Mouse (Mus musculus) midbrain, embryonic 16.5 days (tissue): ENCODE measurements around the gene Txnrd2. TPM values are rescaled to one million over a fixed set of nuclear protein-coding genes. Genes with fewer than 3 reads are reported as not detected.

ENCODE experiments used
- ATAC-seq: fragments of 200-750 bp; cut with Nextera tagmentation; 2 replicates; pipeline ENCODE4 v1.8.0; 2017; ENCODE audit warnings: moderate TSS enrichment
- H3K27ac ChIP-seq: fragments of 300-500 bp; sonication (generic); 2 replicates; pipeline ENCODE4 v1.5.1; 2014; ENCODE audit warnings: mild to moderate bottlenecking, low read length, mixed read lengths
- H3K27me3 ChIP-seq: fragments of 300-500 bp; sonication (generic); 2 replicates; pipeline ENCODE4 v1.6.1; 2014; ENCODE audit warnings: low read depth, low read length, mixed read lengths; ENCODE audit not compliant: control insufficient read depth, insufficient read depth
- H3K36me3 ChIP-seq: fragments of 300-500 bp; sonication (generic); 2 replicates; pipeline ENCODE4 v1.6.1; 2014; ENCODE audit warnings: mild to moderate bottlenecking, low read length, moderate library complexity, mixed read lengths; ENCODE audit not compliant: control insufficient read depth, insufficient read depth
- H3K4me1 ChIP-seq: fragments of 300-500 bp; sonication (generic); 2 replicates; pipeline ENCODE4 v1.6.1; 2014; ENCODE audit warnings: mild to moderate bottlenecking, low read length, mixed read lengths; ENCODE audit not compliant: control insufficient read depth, insufficient read depth
- H3K4me2 ChIP-seq: fragments of 300-500 bp; sonication (generic); 2 replicates; pipeline ENCODE4 v1.6.1; 2014; ENCODE audit warnings: mild to moderate bottlenecking, low read length, mixed read lengths
- H3K4me3 ChIP-seq: fragments of 300-500 bp; sonication (generic); 2 replicates; pipeline ENCODE4 v1.5.1; 2014; ENCODE audit warnings: low read depth, mild to moderate bottlenecking, low read length, moderate library complexity, mixed read lengths
- H3K9ac ChIP-seq: fragments of 300-500 bp; sonication (generic); 2 replicates; pipeline ENCODE4 v1.6.1; 2014; ENCODE audit warnings: low read depth, low read length, mixed read lengths
- H3K9me3 ChIP-seq: fragments of 300-500 bp; sonication (generic); replicated peaks from 2 replicates; pipeline ENCODE4 v1.6.1; 2014; ENCODE audit warnings: mild to moderate bottlenecking, low read length, mixed read lengths; ENCODE audit not compliant: control insufficient read depth, poor library complexity, severe bottlenecking
- WGBS: fragments of 180-500 bp; shearing (Covaris S2); extraction: QIAGEN DNeasy Blood & Tissue Kit; methylation state at CpG from one replicate; pipeline ENCODE4 v1.1.7; 2014; 5-methylcytosine and 5-hydroxymethylcytosine counted together
- polyA plus RNA-seq: library from polyadenylated mRNA; unstranded; fragments of >200 nt; fragmentation: Nextera tagmentation; extraction: Ambion mirVana; gene quantifications from 2 replicates; pipeline ENCODE4 v1.2.1, GENCODE M21; 2015

Txnrd2 gene
- polyA plus RNA-seq, 1 experiment from 2014 or later, result 36.6 TPM

DNA sequence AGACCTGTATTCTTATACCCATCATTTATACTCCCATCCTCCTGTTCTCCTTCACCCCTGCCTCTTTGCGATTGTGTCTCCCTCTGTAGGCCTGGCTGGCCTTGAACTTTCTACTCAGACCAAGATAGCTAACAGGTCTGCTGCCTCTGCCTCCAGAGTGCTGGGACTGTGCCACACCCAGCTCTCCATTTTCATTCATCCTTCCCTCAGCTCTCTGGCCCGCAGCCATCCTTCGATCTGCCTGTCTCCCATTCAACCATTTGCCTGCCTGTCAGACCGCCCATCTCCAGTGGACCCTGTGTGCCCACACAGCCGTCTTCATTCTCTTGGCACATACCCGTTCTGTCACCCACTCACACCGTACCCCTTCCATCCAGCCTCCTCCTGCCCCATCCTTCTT is 42.0 kb upstream of the Txnrd2 start:
- Histone ChIP-seq H3K9me3 (no peaks in the 10 kb centered on the region), H3K4me2 (no peak overlapping the region), H3K36me3 (no peaks in the 10 kb centered on the region), H3K4me1 (peaks cover 39% of the 10 kb centered on the region), H3K27me3 (no peaks in the 10 kb centered on the region), H3K4me3 (no peak overlapping the region), H3K9ac (no peak overlapping the region), H3K27ac (no peak overlapping the region)
- no peak for ATAC-seq
- 65% methylated on average over 7 of the region's 7 CpGs for WGBS

DNA sequence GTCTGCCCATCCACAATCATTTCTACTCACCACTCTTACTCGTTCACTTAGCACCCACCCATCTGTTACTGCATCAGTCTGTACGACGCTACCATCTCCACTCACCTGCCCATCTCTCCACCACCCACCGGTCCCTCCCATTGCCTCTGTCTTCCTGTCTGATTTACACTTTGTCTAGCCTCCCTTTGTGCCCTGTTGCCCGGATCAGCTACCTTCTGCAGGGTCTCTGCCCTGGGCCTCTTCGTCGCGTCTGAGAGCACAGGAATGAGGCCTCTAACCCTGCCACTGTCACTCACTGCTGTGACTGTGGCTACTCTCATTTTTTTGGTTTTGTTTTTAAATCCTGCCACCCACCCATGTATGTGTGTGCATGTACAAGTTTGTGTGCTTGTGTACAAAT is 41.5 kb upstream of the Txnrd2 start:
- H3K4me2 ChIP-seq, result no peak overlapping the region
- peaks cover 36% of the 10 kb centered on the region for H3K4me1 ChIP-seq
- ATAC-seq, result no peak
- H3K4me3 ChIP-seq, result no peak overlapping the region
- H3K27me3 ChIP-seq, result no peaks in the 10 kb centered on the region
- H3K27ac ChIP-seq, result no peak overlapping the region
- 56% methylated on average over 8 of the region's 8 CpGs for WGBS
- no peak overlapping the region for H3K9ac ChIP-seq
- H3K9me3 ChIP-seq, result no peaks in the 10 kb centered on the region
- H3K36me3 ChIP-seq, result no peaks in the 10 kb centered on the region

DNA sequence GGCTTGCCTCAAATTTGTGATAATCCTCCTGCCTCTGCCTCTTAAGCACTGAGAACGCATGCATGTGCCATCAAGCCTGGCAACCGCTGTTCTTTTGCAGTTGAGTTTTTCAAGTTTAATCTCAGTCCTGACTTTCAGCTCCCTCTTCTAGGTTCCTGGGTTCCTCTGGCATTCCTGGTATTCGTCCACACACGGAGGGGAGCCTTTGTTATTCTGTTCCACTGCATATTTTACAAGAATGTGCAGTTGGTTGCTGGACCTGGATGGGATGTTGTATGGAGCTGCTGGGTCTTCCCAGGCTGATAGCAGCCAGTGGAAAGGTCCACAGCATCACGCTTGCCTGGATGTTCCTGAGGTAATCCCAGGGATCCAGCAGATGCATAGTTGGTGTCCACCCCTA is 40.8 kb upstream of the Txnrd2 start:
- Histone ChIP-seq H3K4me3 (no peak overlapping the region), H3K4me1 (peaks cover 34% of the 10 kb centered on the region), H3K36me3 (no peaks in the 10 kb centered on the region), H3K9ac (no peak overlapping the region), H3K4me2 (no peak overlapping the region), H3K9me3 (no peaks in the 10 kb centered on the region), H3K27ac (no peak overlapping the region), H3K27me3 (no peaks in the 10 kb centered on the region)
- WGBS, result 64% methylated on average over 5 of the region's 5 CpGs
- no peak for ATAC-seq

DNA sequence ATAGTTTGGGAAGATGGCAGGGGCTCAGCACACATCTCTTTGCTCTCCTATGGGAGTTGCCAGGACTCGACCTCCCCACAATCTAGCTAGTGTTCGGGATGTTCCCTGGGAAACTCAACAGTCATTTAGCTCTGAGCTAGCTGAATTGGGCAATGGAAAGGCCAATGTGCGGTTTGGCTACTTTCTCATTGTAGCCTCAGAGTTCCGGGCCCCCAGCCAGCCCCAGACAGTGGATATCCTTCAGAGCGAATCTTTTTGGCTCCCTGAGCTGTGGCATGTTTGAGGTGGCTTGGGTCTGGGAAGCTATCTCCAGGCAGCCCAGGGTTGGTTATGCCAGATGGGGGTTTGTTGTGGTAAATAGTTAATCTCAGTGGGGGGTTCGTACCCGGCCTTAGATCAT is 39.7 kb upstream of the Txnrd2 start:
- WGBS, result 72% methylated on average over 7 of the region's 7 CpGs

DNA sequence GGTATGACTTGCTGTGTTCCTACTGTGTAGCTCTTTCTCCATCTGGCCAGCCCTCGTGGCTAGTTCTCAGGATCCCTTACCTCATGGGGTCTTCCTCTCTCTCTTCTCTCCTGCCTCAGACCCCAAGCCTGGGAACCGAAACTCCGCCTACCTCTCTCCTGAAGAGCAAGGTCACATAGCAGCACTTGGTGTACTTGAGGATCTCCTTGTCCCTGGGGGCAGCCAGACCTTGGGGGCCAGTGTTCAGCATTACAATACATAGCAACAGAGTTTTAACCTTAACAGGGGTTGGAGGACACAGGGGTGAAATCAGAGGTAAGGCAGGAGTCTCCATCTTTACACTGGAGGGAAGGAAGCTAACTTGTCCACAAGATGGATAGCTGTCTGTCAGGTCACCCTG is 39.2 kb upstream of the Txnrd2 start:
- Histone ChIP-seq H3K9ac (no peak overlapping the region), H3K27ac (peak overlapping the region; percentile 34), H3K9me3 (no peaks in the 10 kb centered on the region), H3K4me3 (no peak overlapping the region), H3K27me3 (no peaks in the 10 kb centered on the region), H3K36me3 (peaks cover 2% of the 10 kb centered on the region; the same call in 1 of the 2 replicates), H3K4me1 (peaks cover 22% of the 10 kb centered on the region), H3K4me2 (no peak overlapping the region)
- ATAC-seq, result no peak
- WGBS, result 63% methylated on average over 3 of the region's 3 CpGs

More for the DNA sequence above, 39.7 kb upstream of the Txnrd2 start:
- Histone ChIP-seq H3K4me3 (no peak overlapping the region), H3K36me3 (peaks cover 2% of the 10 kb centered on the region; the same call in 1 of the 2 replicates), H3K27me3 (no peaks in the 10 kb centered on the region), H3K9me3 (no peaks in the 10 kb centered on the region), H3K9ac (no peak overlapping the region), H3K4me2 (no peak overlapping the region), H3K27ac (no peak overlapping the region), H3K4me1 (peaks cover 27% of the 10 kb centered on the region)
- ATAC-seq, result no peak

DNA sequence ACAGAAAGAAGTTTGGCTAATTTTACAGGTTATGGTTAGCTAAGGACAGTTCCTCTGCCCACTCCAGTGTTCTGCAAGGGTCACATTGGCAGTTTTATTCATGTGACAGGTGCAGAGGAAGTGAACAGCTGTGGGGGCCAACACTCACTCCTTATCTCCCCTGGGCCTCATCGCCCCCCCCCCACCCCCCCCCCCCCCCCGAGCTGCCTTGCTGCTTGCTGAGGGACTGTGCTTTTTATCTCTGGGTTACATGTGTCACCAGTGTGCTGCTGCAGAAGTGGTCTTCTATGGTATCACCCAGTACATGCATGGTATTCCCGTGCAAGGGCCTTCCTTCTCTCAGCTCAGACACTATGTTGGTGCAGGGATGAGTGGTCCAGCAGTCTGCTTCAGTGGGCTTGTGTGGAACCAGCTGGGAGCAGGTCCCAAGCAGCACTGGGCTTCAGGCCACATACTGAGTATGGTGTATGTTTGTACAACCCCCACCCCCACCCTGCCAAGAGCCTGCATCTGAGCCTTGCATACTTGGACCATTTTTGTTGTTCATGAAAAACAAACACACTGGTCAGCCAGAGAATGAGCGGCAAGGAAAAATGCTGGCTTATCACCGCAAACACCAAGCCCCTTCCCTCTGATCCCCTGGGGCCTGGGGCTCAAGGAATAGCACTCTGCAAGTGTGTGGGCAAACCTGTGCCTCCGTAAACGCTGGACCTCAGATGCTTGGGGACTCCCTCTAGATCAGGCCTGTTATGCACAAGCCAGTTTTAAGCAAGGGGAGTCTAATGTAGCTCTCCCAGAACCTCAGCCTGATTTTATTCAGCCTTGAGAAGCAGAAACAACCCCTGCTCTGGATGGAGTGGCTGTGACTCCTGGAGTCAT is 38.2 kb upstream of the Txnrd2 start:
- H3K9me3 ChIP-seq, result no peaks in the 10 kb centered on the region
- no peak overlapping the region for H3K9ac ChIP-seq
- ATAC-seq, result no peak
- H3K4me2 ChIP-seq, result no peak overlapping the region
- H3K27me3 ChIP-seq, result no peaks in the 10 kb centered on the region
- peaks cover 22% of the 10 kb centered on the region for H3K4me1 ChIP-seq
- H3K36me3 ChIP-seq, result peaks cover 2% of the 10 kb centered on the region; the same call in 1 of the 2 replicates
- WGBS, result 37% methylated on average over 5 of the region's 7 CpGs
- peak overlapping the region; percentile 55; the same call in 1 of the 2 replicates for H3K27ac ChIP-seq
- H3K4me3 ChIP-seq, result no peak overlapping the region

DNA sequence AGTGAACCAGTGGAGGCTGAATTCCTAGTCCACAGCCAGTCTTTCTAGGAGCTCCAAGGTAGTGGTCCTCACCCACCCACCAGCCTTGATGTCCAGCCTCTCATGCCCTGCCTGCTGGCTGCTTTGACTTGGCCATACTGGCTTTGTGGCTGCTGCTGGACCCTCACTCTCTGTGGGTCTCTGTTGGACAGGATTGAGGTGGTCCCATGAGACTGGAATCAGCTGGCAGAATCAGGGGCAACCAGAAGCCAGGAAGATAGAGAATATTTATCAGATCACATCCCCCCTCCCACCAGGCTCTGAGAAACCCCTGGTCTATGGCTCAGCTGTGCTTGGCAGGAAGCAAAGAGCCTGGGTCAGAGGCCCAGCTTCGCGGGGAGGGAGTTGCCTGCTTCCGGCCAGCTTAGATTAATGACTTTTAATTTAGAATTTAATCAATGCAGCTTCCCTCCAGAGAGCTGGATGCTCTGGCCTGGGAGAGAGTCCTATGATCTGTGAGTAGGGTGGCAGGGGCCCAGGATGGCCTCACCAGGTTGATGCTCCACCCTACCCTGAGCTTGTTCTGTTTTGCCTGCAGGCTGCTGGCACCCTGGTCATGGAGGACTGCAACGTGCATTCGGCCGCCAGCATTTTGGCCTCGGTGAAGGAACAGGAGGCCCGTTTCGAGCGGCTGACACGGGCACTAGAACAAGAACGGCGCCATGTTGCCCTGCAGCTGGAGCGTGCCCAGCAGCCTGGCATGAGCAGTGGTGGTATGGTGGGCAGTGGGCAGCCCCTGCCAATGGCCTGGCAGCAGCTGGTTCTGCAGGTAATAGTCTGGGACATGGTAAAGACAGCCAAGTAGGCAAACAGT is 37.4 kb upstream of the Txnrd2 start:
- ATAC-seq, result no peak
- Histone ChIP-seq H3K27me3 (no peaks in the 10 kb centered on the region), H3K9me3 (no peaks in the 10 kb centered on the region), H3K36me3 (peaks cover 2% of the 10 kb centered on the region; the same call in 1 of the 2 replicates), H3K9ac (no peak overlapping the region), H3K27ac (0 out of 2 replicates have a peak overlapping the region, but pooled peaks have one; percentile 55), H3K4me2 (no peak overlapping the region), H3K4me1 (peaks cover 26% of the 10 kb centered on the region), H3K4me3 (no peak overlapping the region)
- 74% methylated on average over 14 of the region's 14 CpGs for WGBS

DNA sequence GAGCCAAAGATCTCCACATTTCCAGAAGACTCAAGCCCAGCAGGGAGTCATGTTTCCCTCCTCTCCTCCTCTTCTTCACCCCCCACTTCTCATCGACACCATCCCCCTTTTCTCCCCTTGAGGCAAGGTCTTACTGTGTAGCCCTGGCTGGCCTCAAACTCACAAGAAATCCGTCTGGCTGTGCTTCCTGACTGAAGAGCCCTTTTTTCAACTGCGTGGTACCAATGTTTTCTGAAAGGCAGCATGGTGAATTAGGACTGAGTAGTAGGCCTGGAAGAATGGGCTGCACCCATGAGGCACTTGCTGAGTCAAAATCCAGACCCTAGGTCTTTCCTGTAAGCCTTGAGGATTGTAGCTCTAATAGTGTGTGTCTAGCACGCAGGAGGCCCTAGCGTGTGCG is 35.8 kb upstream of the Txnrd2 start:
- ATAC-seq, result no peak
- WGBS, result 71% methylated on average over 6 of the region's 6 CpGs
- no peaks in the 10 kb centered on the region for H3K9me3 ChIP-seq
- H3K36me3 ChIP-seq, result peaks cover 2% of the 10 kb centered on the region; the same call in 1 of the 2 replicates
- H3K4me2 ChIP-seq, result no peak overlapping the region
- H3K4me1 ChIP-seq, result peaks cover 37% of the 10 kb centered on the region
- no peaks in the 10 kb centered on the region for H3K27me3 ChIP-seq
- H3K9ac ChIP-seq, result no peak overlapping the region
- no peak overlapping the region for H3K27ac ChIP-seq
- H3K4me3 ChIP-seq, result no peak overlapping the region

DNA sequence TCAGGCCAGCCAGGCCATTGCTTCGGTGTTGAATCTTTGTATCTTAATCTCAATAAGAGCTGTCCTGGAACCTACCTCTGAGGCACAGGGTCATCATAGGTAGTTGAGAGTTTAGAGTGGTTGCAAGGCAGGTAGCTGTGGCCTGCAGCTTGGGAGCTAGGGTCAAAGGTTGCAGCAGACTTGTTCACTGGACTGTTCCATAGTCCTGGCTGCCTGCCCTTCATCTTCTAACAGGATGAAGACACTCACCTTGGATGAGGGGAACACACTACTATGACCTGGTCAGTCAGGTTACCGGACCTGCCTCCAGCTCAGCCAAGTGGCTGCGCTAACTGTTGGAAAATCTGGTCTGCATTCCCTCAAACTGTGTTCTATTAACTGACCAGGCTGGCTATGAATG is 35.1 kb upstream of the Txnrd2 start:
- no peaks in the 10 kb centered on the region for H3K9me3 ChIP-seq
- H3K27ac ChIP-seq, result no peak overlapping the region
- peaks cover 2% of the 10 kb centered on the region; the same call in 1 of the 2 replicates for H3K36me3 ChIP-seq
- ATAC-seq, result no peak
- no peak overlapping the region for H3K4me2 ChIP-seq
- H3K4me1 ChIP-seq, result peaks cover 44% of the 10 kb centered on the region
- no peaks in the 10 kb centered on the region for H3K27me3 ChIP-seq
- no peak overlapping the region for H3K9ac ChIP-seq
- no peak overlapping the region for H3K4me3 ChIP-seq
- WGBS, result 97% methylated on average over 3 of the region's 3 CpGs
